Mouse (Mus musculus) heart, embryonic 14.5 days (tissue): ENCODE results near the gene Zfp764. TPM values are rescaled to one million over a fixed set of nuclear protein-coding genes. Genes with fewer than 3 reads are reported as not detected.

ENCODE experiments used
- ATAC-seq: fragments of 200-750 bp; cut with Nextera tagmentation; 2 replicates; pipeline ENCODE4 v1.8.0; 2017; ENCODE audit warnings: low read depth, moderate TSS enrichment; ENCODE audit not compliant: insufficient number of reproducible peaks, insufficient read depth, low FRiP score
- H3K27ac ChIP-seq, 2 experiments: fragments of 200-500 bp in 1 of 2; fragments of 300-500 bp in 1 of 2; sonication (generic) in 1 of 2; replicated peaks in 1 of 2; 2 replicates each; pipeline ENCODE4 v1.5.1; 2012 to 2014; ENCODE audit warnings: low read depth in 2 of 2, low read length in 2 of 2, control low read depth in 1 of 2, mild to moderate bottlenecking in 1 of 2, mixed read lengths in 1 of 2; ENCODE audit not compliant: control insufficient read depth in 1 of 2, insufficient read depth in 1 of 2
- H3K27me3 ChIP-seq: fragments of 300-500 bp; sonication (generic); 2 replicates; pipeline ENCODE4 v1.6.1; 2014; ENCODE audit warnings: mild to moderate bottlenecking, low read length, control low read depth; ENCODE audit not compliant: control insufficient read depth, insufficient read depth
- H3K36me3 ChIP-seq: fragments of 300-500 bp; sonication (generic); 2 replicates; pipeline ENCODE4 v1.6.1; 2014; ENCODE audit warnings: mild to moderate bottlenecking, control low read depth, low read length, mixed read lengths; ENCODE audit not compliant: control insufficient read depth, insufficient read depth
- H3K4me1 ChIP-seq, 2 experiments: fragments of 200-500 bp in 1 of 2; fragments of 300-500 bp in 1 of 2; sonication (generic) in 1 of 2; 2 replicates each; pipeline ENCODE4 v1.6.1; 2012 to 2014; ENCODE audit warnings: low read length in 2 of 2, control low read depth in 1 of 2, mixed read lengths in 1 of 2; ENCODE audit not compliant: control insufficient read depth in 2 of 2, insufficient read depth in 2 of 2
- H3K4me2 ChIP-seq: fragments of 300-500 bp; sonication (generic); 2 replicates; pipeline ENCODE4 v1.6.1; 2014; ENCODE audit warnings: mild to moderate bottlenecking, low read length
- H3K4me3 ChIP-seq, 2 experiments: fragments of 200-500 bp in 1 of 2; fragments of 300-500 bp in 1 of 2; sonication (generic) in 1 of 2; 2 replicates each; pipeline ENCODE4 v1.5.1; 2012 to 2014; ENCODE audit warnings: low read length in 2 of 2, mild to moderate bottlenecking in 2 of 2, control low read depth in 1 of 2, low read depth in 1 of 2, moderate library complexity in 1 of 2; ENCODE audit not compliant: control insufficient read depth in 1 of 2, insufficient read depth in 1 of 2
- H3K9ac ChIP-seq: fragments of 300-500 bp; sonication (generic); 2 replicates; pipeline ENCODE4 v1.6.1; 2014; ENCODE audit warnings: mild to moderate bottlenecking, low read length
- H3K9me3 ChIP-seq: fragments of 300-500 bp; sonication (generic); 2 replicates; pipeline ENCODE4 v1.6.1; 2016; ENCODE audit warnings: low read length, control low read depth; ENCODE audit not compliant: control insufficient read depth
- WGBS: fragments of 180-500 bp; shearing (Covaris S2); extraction: QIAGEN DNeasy Blood & Tissue Kit; methylation state at CpG from one replicate; pipeline ENCODE4 v1.1.7; 2014; 5-methylcytosine and 5-hydroxymethylcytosine counted together
- polyA plus RNA-seq: library from polyadenylated mRNA; unstranded; fragments of >200 nt; fragmentation: Nextera tagmentation; extraction: Ambion mirVana; gene quantifications from 2 replicates; pipeline ENCODE4 v1.2.1, GENCODE M21; 2014

Zfp764 gene
- polyA plus RNA-seq, 1 experiment from 2014 or later, result 5.8 TPM

- no peak overlapping the region for H3K4me2 ChIP-seq
- H3K27me3 ChIP-seq, result peaks cover 32% of the 10 kb centered on the region
- H3K4me1 ChIP-seq, result no peaks in the 10 kb centered on the region
- H3K27ac ChIP-seq, result no peak overlapping the region
- no peak for ATAC-seq
- no peaks in the 10 kb centered on the region for H3K9me3 ChIP-seq
- WGBS, result 65% methylated on average over 2 of the region's 2 CpGs
- no peak overlapping the region for H3K9ac ChIP-seq
- no peak overlapping the region for H3K4me3 ChIP-seq
- H3K36me3 ChIP-seq, result no peaks in the 10 kb centered on the region
These were observed 48.8 kb downstream of the Zfp764 start for GRCm38 (mm10) chr7:127357871-127358270.

GRCm38 (mm10) chr7:127355796-127356195, 50.8 kb downstream of the Zfp764 start:
- Histone ChIP-seq H3K9ac (no peak overlapping the region), H3K36me3 (no peaks in the 10 kb centered on the region), H3K9me3 (no peaks in the 10 kb centered on the region), H3K27me3 (peaks cover 32% of the 10 kb centered on the region), H3K27ac (no peak overlapping the region), H3K4me1 (no peaks in the 10 kb centered on the region), H3K4me3 (no peak overlapping the region), H3K4me2 (no peak overlapping the region)
- ATAC-seq, result no peak
- WGBS, result 44% methylated on average over 3 of the region's 3 CpGs

Other genes with a start within 250 kb of the Zfp764 start
- 33.7 and 34.8 TPM in 2 replicates for gene Cd2bp2, start 210.8 kb downstream of the Zfp764 start, polyA plus RNA-seq
- gene Tbc1d10b, start 198.4 kb downstream of the Zfp764 start, polyA plus RNA-seq, result 20.2 and 21.2 TPM in 2 replicates
- gene Mylpf, start 197.9 kb downstream of the Zfp764 start, polyA plus RNA-seq, result 11.7 and 14.9 TPM in 2 replicates
- gene Zfp553, start 173.8 kb downstream of the Zfp764 start, polyA plus RNA-seq, result 9.9 and 11.4 TPM in 2 replicates
- gene Sept1, start 173.7 kb downstream of the Zfp764 start, polyA plus RNA-seq, result 22.2 and 25.3 TPM in 2 replicates
- 26.8 and 31.4 TPM in 2 replicates for gene Zfp771, start 162.5 kb downstream of the Zfp764 start, polyA plus RNA-seq
- 168 and 172 TPM in 2 replicates for gene Dctpp1, start 146.1 kb downstream of the Zfp764 start, polyA plus RNA-seq
- 69.5 and 74.6 TPM in 2 replicates for gene Sephs2, start 132.8 kb downstream of the Zfp764 start, polyA plus RNA-seq
- gene Itgal, start 110.6 kb downstream of the Zfp764 start, polyA plus RNA-seq, result 1.2 and 1.5 TPM in 2 replicates
- 5.6 TPM in 2 replicates for gene Zfp768, start 61.2 kb downstream of the Zfp764 start, polyA plus RNA-seq
- 4.7 TPM in 2 replicates for gene Zfp747, start 30.8 kb downstream of the Zfp764 start, polyA plus RNA-seq
- 4.5 and 4.6 TPM in 2 replicates for gene 9130019O22Rik, start 19.7 kb downstream of the Zfp764 start, polyA plus RNA-seq
- 3.8 and 4.6 TPM in 2 replicates for gene E430018J23Rik, start 13.2 kb downstream of the Zfp764 start, polyA plus RNA-seq
- 16.4 and 18.4 TPM in 2 replicates for gene Zfp688, start 15.2 kb upstream of the Zfp764 start, polyA plus RNA-seq
- 4.0 and 4.9 TPM in 2 replicates for gene Zfp689, start 42.3 kb upstream of the Zfp764 start, polyA plus RNA-seq
- gene Prr14, start 52.8 kb upstream of the Zfp764 start, polyA plus RNA-seq, result 31.5 and 37.5 TPM in 2 replicates
- gene Fbrs, start 72.4 kb upstream of the Zfp764 start, polyA plus RNA-seq, result 9.9 and 10.4 TPM in 2 replicates
- gene Srcap, start 105.2 kb upstream of the Zfp764 start, polyA plus RNA-seq, result 40.1 and 40.4 TPM in 2 replicates
- gene Gm42715, start 112.8 kb upstream of the Zfp764 start, polyA plus RNA-seq, result 10.3 and 11.3 TPM in 2 replicates
- gene Tmem265, start 154.6 kb upstream of the Zfp764 start, polyA plus RNA-seq, result 1.9 and 2.1 TPM in 2 replicates
- gene Phkg2, start 166.5 kb upstream of the Zfp764 start, polyA plus RNA-seq, result 34.3 and 38.7 TPM in 2 replicates
- 10.1 and 12.7 TPM in 2 replicates for gene Ccdc189, start 181.8 kb upstream of the Zfp764 start, polyA plus RNA-seq
- 24.1 and 25.8 TPM in 2 replicates for gene Rnf40, start 181.9 kb upstream of the Zfp764 start, polyA plus RNA-seq
- 10.7 and 12.3 TPM in 2 replicates for gene Zfp629, start 209.0 kb upstream of the Zfp764 start, polyA plus RNA-seq